Mouse (Mus musculus): Measurements from ENCODE around the gene Olfr728. TPM values are rescaled to one million over a fixed set of nuclear protein-coding genes. Genes with fewer than 3 reads are reported as not detected.

Gene Olfr728
- polyA plus RNA-seq (2014; fragmentation: Illumina TruSeq; extraction: RNeasy Lipid Tissue Mini Kit (QIAGEN cat#74804); ENCODE audit: low replicate concordance), result not detected

DNA sequence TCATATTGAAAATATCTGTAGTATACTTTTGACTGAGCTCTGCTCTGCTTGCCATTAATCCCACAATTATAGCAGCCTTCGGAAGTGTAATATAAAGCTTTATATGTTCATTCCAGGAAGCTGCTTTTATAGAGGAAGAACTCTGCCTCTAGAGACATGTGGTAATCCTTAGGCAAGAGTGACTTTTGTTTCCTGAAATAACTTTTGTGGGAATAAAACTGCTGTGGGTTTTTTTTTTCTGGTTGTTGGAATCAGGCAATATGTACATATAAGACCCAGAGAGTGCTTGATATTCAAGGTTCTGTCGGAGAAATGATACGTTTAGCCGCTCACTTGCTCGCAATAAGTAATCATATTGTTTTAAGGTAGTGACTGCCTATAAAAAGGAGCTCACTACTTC lies at the start of gene Olfr728:
Olfr728 (minus strand) TSS at position 101 of the 400 bp plus-strand sequence.

GRCm38 (mm10) chr14:50188098-50188497 lies 45.6 kb upstream of the Olfr728 start, which contains the start of gene Olfr730:
TSS of gene Olfr730 (minus strand) at chr14:50188198.

GRCm38 (mm10) chr14:50152810-50153209 lies 10.3 kb upstream of the Olfr728 start, which contains the start of gene Olfr729:
TSS of gene Olfr729 (minus strand) at chr14:50152910.

GRCm38 (mm10) chr14:50122886-50123285 lies 19.6 kb downstream of the Olfr728 start, which contains the start of gene Olfr727:
TSS of gene Olfr727 (plus strand) at chr14:50123186.

DNA sequence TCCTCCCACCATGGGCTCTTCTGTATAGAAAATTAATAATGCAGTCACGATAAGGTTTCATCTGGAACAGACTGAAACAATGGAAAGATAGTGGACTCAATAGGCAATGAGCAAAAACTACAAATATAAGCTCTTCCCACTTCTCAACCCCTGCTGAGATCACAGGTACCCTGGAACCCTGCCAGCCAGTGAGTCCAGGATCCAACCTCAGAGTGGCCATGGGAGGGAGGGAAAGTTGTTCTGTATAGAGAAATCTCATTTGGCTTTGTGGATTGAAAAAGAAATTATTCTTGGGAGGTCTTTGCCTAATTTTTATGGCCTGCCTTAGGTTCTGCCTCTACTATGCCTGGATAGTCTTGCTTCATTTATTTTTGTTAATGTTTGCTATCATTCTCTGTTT lies 51.6 kb downstream of the Olfr728 start, which contains the start of gene Olfr726:
Olfr726 (minus strand) TSS at position 101 of the 400 bp plus-strand sequence.

Other genes starting within 250 kb of the Olfr728 start
- gene Olfr722, start 240.7 kb downstream of the Olfr728 start, polyA plus RNA-seq (2014; fragmentation: Illumina TruSeq; extraction: RNeasy Lipid Tissue Mini Kit (QIAGEN cat#74804); ENCODE audit: low replicate concordance), result not detected
- gene Olfr723, start 210.9 kb downstream of the Olfr728 start, polyA plus RNA-seq (2014; fragmentation: Illumina TruSeq; extraction: RNeasy Lipid Tissue Mini Kit (QIAGEN cat#74804); ENCODE audit: low replicate concordance), result not detected
- gene Olfr724, start 179.4 kb downstream of the Olfr728 start, polyA plus RNA-seq (2014; fragmentation: Illumina TruSeq; extraction: RNeasy Lipid Tissue Mini Kit (QIAGEN cat#74804); ENCODE audit: low replicate concordance), result not detected
- gene Olfr725, start 102.3 kb downstream of the Olfr728 start, polyA plus RNA-seq (2014; fragmentation: Illumina TruSeq; extraction: RNeasy Lipid Tissue Mini Kit (QIAGEN cat#74804); ENCODE audit: low replicate concordance), result not detected
- not detected for gene Olfr726, start 51.7 kb downstream of the Olfr728 start, polyA plus RNA-seq (2014; fragmentation: Illumina TruSeq; extraction: RNeasy Lipid Tissue Mini Kit (QIAGEN cat#74804); ENCODE audit: low replicate concordance)
- gene Olfr727, start 19.5 kb downstream of the Olfr728 start, polyA plus RNA-seq (2014; fragmentation: Illumina TruSeq; extraction: RNeasy Lipid Tissue Mini Kit (QIAGEN cat#74804); ENCODE audit: low replicate concordance), result not detected
- gene Olfr729, start 10.2 kb upstream of the Olfr728 start, polyA plus RNA-seq (2014; fragmentation: Illumina TruSeq; extraction: RNeasy Lipid Tissue Mini Kit (QIAGEN cat#74804); ENCODE audit: low replicate concordance), result not detected
- gene Olfr730, start 45.5 kb upstream of the Olfr728 start, polyA plus RNA-seq (2014; fragmentation: Illumina TruSeq; extraction: RNeasy Lipid Tissue Mini Kit (QIAGEN cat#74804); ENCODE audit: low replicate concordance), result not detected
- not detected for gene Olfr731, start 99.2 kb upstream of the Olfr728 start, polyA plus RNA-seq (2014; fragmentation: Illumina TruSeq; extraction: RNeasy Lipid Tissue Mini Kit (QIAGEN cat#74804); ENCODE audit: low replicate concordance)
- gene Olfr732, start 141.5 kb upstream of the Olfr728 start, polyA plus RNA-seq (2014; fragmentation: Illumina TruSeq; extraction: RNeasy Lipid Tissue Mini Kit (QIAGEN cat#74804); ENCODE audit: low replicate concordance), result not detected
- not detected for gene Olfr733, start 158.8 kb upstream of the Olfr728 start, polyA plus RNA-seq (2014; fragmentation: Illumina TruSeq; extraction: RNeasy Lipid Tissue Mini Kit (QIAGEN cat#74804); ENCODE audit: low replicate concordance)
- not detected for gene Olfr734, start 184.1 kb upstream of the Olfr728 start, polyA plus RNA-seq (2014; fragmentation: Illumina TruSeq; extraction: RNeasy Lipid Tissue Mini Kit (QIAGEN cat#74804); ENCODE audit: low replicate concordance)
- gene Olfr735, start 206.2 kb upstream of the Olfr728 start, polyA plus RNA-seq (2014; fragmentation: Illumina TruSeq; extraction: RNeasy Lipid Tissue Mini Kit (QIAGEN cat#74804); ENCODE audit: low replicate concordance), result not detected
- gene Tlr11, start 215.2 kb upstream of the Olfr728 start, polyA plus RNA-seq (2014; fragmentation: Illumina TruSeq; extraction: RNeasy Lipid Tissue Mini Kit (QIAGEN cat#74804); ENCODE audit: low replicate concordance), result 2.8 TPM
- gene Olfr736, start 238.5 kb upstream of the Olfr728 start, polyA plus RNA-seq (2014; fragmentation: Illumina TruSeq; extraction: RNeasy Lipid Tissue Mini Kit (QIAGEN cat#74804); ENCODE audit: low replicate concordance), result not detected